Mouse (Mus musculus) embryonic facial prominence, embryonic 13.5 days (tissue): ENCODE measurements around the gene Ucp2. TPM values are rescaled to one million over a fixed set of nuclear protein-coding genes. Genes with fewer than 3 reads are reported as not detected.

Experiments used
- ATAC-seq: fragments of 200-750 bp; cut with Nextera tagmentation; 2 replicates; pipeline ENCODE4 v1.8.0; 2017; ENCODE audit warnings: low read depth; ENCODE audit not compliant: insufficient number of reproducible peaks, insufficient read depth, low FRiP score, low TSS enrichment
- H3K27ac ChIP-seq: fragments of 300-500 bp; sonication (generic); 2 replicates; pipeline ENCODE4 v1.5.1; 2015; ENCODE audit warnings: moderate library complexity, mild to moderate bottlenecking, inconsistent platforms
- H3K27me3 ChIP-seq: fragments of 300-500 bp; sonication (generic); 2 replicates; pipeline ENCODE4 v1.6.1; 2015; ENCODE audit warnings: mild to moderate bottlenecking, inconsistent platforms
- H3K36me3 ChIP-seq: fragments of 300-500 bp; sonication (generic); 2 replicates; pipeline ENCODE4 v1.6.1; 2015; ENCODE audit warnings: mild to moderate bottlenecking, inconsistent platforms
- H3K4me1 ChIP-seq: fragments of 300-500 bp; sonication (generic); 2 replicates; pipeline ENCODE4 v1.6.1; 2015; ENCODE audit warnings: inconsistent platforms
- H3K4me2 ChIP-seq: fragments of 300-500 bp; sonication (generic); 2 replicates; pipeline ENCODE4 v1.6.1; 2015; ENCODE audit warnings: moderate library complexity, mild to moderate bottlenecking, inconsistent platforms
- H3K4me3 ChIP-seq: fragments of 300-500 bp; sonication (generic); 2 replicates; pipeline ENCODE4 v1.5.1; 2015; ENCODE audit warnings: mild to moderate bottlenecking, inconsistent platforms
- H3K9ac ChIP-seq: fragments of 300-500 bp; sonication (generic); 2 replicates; pipeline ENCODE4 v1.6.1; 2015; ENCODE audit warnings: mild to moderate bottlenecking, inconsistent platforms
- H3K9me3 ChIP-seq: fragments of 300-500 bp; sonication (generic); 2 replicates; pipeline ENCODE4 v1.6.1; 2016; ENCODE audit warnings: inconsistent platforms
- WGBS: fragments of 180-500 bp; shearing (Covaris S2); methylation state at CpG from one replicate; pipeline ENCODE4 v1.1.7; 2015; ENCODE audit warnings: mixed read lengths; 5-methylcytosine and 5-hydroxymethylcytosine counted together
- polyA plus RNA-seq: library from polyadenylated mRNA; unstranded; fragments of >200 nt; fragmentation: Nextera tagmentation; extraction: Ambion mirVana; gene quantifications from 2 replicates; pipeline ENCODE4 v1.2.1, GENCODE M21; 2015

Ucp2 gene
- polyA plus RNA-seq, 1 experiment from 2014 or later = 159 TPM

- H3K27me3 ChIP-seq = no peaks in the 10 kb centered on the region
- H3K4me3 ChIP-seq = peak overlapping the region; percentile 70
- 32% methylated on average over 7 of the region's 7 CpGs for WGBS
- H3K9ac ChIP-seq = peak overlapping the region; percentile 81
- 0 out of 2 replicates have a peak overlapping the region, but pooled peaks have one; percentile 81 for H3K27ac ChIP-seq
- no peak for ATAC-seq
- H3K4me2 ChIP-seq = peak overlapping the region; percentile 62
- H3K36me3 ChIP-seq = peaks cover 19% of the 10 kb centered on the region
- peaks cover 10% of the 10 kb centered on the region for H3K4me1 ChIP-seq
- no peaks in the 10 kb centered on the region for H3K9me3 ChIP-seq
These were observed 44.4 kb downstream of the Ucp2 start for GRCm38 (mm10) chr7:100537519-100537902.

GRCm38 (mm10) chr7:100539516-100539915 is 46.4 kb downstream of the Ucp2 start:
- H3K4me1 ChIP-seq = peaks cover 10% of the 10 kb centered on the region
- no peaks in the 10 kb centered on the region for H3K27me3 ChIP-seq
- WGBS = 92% methylated on average over 9 of the region's 9 CpGs
- no peaks in the 10 kb centered on the region for H3K9me3 ChIP-seq
- H3K9ac ChIP-seq = no peak overlapping the region
- H3K4me3 ChIP-seq = no peak overlapping the region
- ATAC-seq = no peak
- H3K27ac ChIP-seq = no peak overlapping the region
- H3K36me3 ChIP-seq = peaks cover 19% of the 10 kb centered on the region
- H3K4me2 ChIP-seq = no peak overlapping the region

- Histone ChIP-seq H3K4me2 (no peak overlapping the region), H3K9ac (no peak overlapping the region), H3K4me3 (no peak overlapping the region), H3K4me1 (0 out of 2 replicates have a peak, but pooled peaks cover 3% of the 10 kb centered on the region), H3K9me3 (no peaks in the 10 kb centered on the region), H3K27ac (no peak overlapping the region), H3K27me3 (no peaks in the 10 kb centered on the region), H3K36me3 (peaks cover 34% of the 10 kb centered on the region)
- WGBS = 61% methylated on average over 1 of the region's 1 CpGs
- no peak for ATAC-seq
These were observed 51.3 kb downstream of the Ucp2 start for GRCm38 (mm10) chr7:100544437-100544836.

- Histone ChIP-seq H3K27me3 (no peaks in the 10 kb centered on the region), H3K27ac (no peak overlapping the region), H3K4me1 (0 out of 2 replicates have a peak, but pooled peaks cover 3% of the 10 kb centered on the region), H3K9me3 (no peaks in the 10 kb centered on the region), H3K36me3 (peaks cover 38% of the 10 kb centered on the region), H3K4me3 (no peak overlapping the region), H3K4me2 (no peak overlapping the region), H3K9ac (no peak overlapping the region)
- no peak for ATAC-seq
- 77% methylated on average over 4 of the region's 4 CpGs for WGBS
These were observed 54.5 kb downstream of the Ucp2 start for GRCm38 (mm10) chr7:100547631-100548030.

GRCm38 (mm10) chr7:100549796-100550195 is 56.7 kb downstream of the Ucp2 start:
- Histone ChIP-seq H3K36me3 (peaks cover 38% of the 10 kb centered on the region), H3K4me2 (no peak overlapping the region), H3K9me3 (no peaks in the 10 kb centered on the region), H3K4me1 (peaks cover 6% of the 10 kb centered on the region), H3K9ac (no peak overlapping the region), H3K27me3 (no peaks in the 10 kb centered on the region), H3K27ac (no peak overlapping the region), H3K4me3 (no peak overlapping the region)
- no peak for ATAC-seq
- WGBS = 88% methylated on average over 3 of the region's 3 CpGs

- 57% methylated on average over 5 of the region's 5 CpGs for WGBS
- ATAC-seq = no peak
These were observed 57.3 kb downstream of the Ucp2 start for GRCm38 (mm10) chr7:100550338-100551007.

More at GRCm38 (mm10) chr7:100550338-100551007, 57.3 kb downstream of the Ucp2 start:
- Histone ChIP-seq H3K9me3 (no peaks in the 10 kb centered on the region), H3K36me3 (peaks cover 38% of the 10 kb centered on the region), H3K9ac (no peak overlapping the region), H3K27me3 (no peaks in the 10 kb centered on the region), H3K4me1 (peaks cover 11% of the 10 kb centered on the region), H3K4me2 (no peak overlapping the region), H3K4me3 (no peak overlapping the region), H3K27ac (no peak overlapping the region)

Other genes starting within 250 kb of the Ucp2 start
- 23.6 and 32.6 TPM in 2 replicates for gene P4ha3, start 207.8 kb upstream of the Ucp2 start, polyA plus RNA-seq
- 30.2 and 32.0 TPM in 2 replicates for gene C2cd3, start 121.1 kb upstream of the Ucp2 start, polyA plus RNA-seq
- 51.7 and 56.0 TPM in 2 replicates for gene Ppme1, start 121.0 kb upstream of the Ucp2 start, polyA plus RNA-seq
- gene Ucp3, start 20.3 kb upstream of the Ucp2 start, polyA plus RNA-seq = not detected in 2 replicates
- 0.18 and 0.26 TPM in 2 replicates for gene Dnajb13, start 21.6 kb downstream of the Ucp2 start, polyA plus RNA-seq
- 17.6 and 18.8 TPM in 2 replicates for gene Coa4, start 43.7 kb downstream of the Ucp2 start, polyA plus RNA-seq
- gene Rab6a, start 114.1 kb downstream of the Ucp2 start, polyA plus RNA-seq = 98.9 and 100 TPM in 2 replicates
- 73.9 and 74.6 TPM in 2 replicates for gene Mrpl48, start 115.0 kb downstream of the Ucp2 start, polyA plus RNA-seq
- 2.8 and 5.1 TPM in 2 replicates for gene Plekhb1, start 169.1 kb downstream of the Ucp2 start, polyA plus RNA-seq
- 56.3 and 60.9 TPM in 2 replicates for gene Fam168a, start 213.3 kb downstream of the Ucp2 start, polyA plus RNA-seq